Mouse (Mus musculus) midbrain, embryonic 14.5 days (tissue): Measurements from ENCODE around the gene Naa80. TPM values are rescaled to one million over a fixed set of nuclear protein-coding genes. Genes with fewer than 3 reads are reported as not detected.

ENCODE experiments used
- ATAC-seq: fragments of 200-750 bp; cut with Nextera tagmentation; 2 replicates; pipeline ENCODE4 v1.8.0; 2017; ENCODE audit warnings: moderate number of reproducible peaks, moderate library complexity; ENCODE audit not compliant: low FRiP score, low TSS enrichment
- DNase-seq: peaks from one replicate; pipeline ENCODE4 v3.0.0-alpha.2; 2015
- H3K27ac ChIP-seq: fragments of 300-500 bp; sonication (generic); replicated peaks from 2 replicates; pipeline ENCODE4 v1.5.1; 2014; ENCODE audit warnings: mild to moderate bottlenecking, low read depth, low read length, moderate library complexity
- H3K27me3 ChIP-seq: fragments of 300-500 bp; sonication (generic); 2 replicates; pipeline ENCODE4 v1.6.1; 2014; ENCODE audit warnings: low read length, control low read depth, mixed read lengths; ENCODE audit not compliant: control insufficient read depth, insufficient read depth
- H3K36me3 ChIP-seq: fragments of 300-500 bp; sonication (generic); 2 replicates; pipeline ENCODE4 v1.6.1; 2014; ENCODE audit warnings: low read length, control low read depth; ENCODE audit not compliant: control insufficient read depth, insufficient read depth
- H3K4me1 ChIP-seq: fragments of 300-500 bp; sonication (generic); 2 replicates; pipeline ENCODE4 v1.6.1; 2014; ENCODE audit warnings: mild to moderate bottlenecking, antibody characterized with exemption, low read length, control low read depth; ENCODE audit not compliant: control insufficient read depth, insufficient read depth
- H3K4me2 ChIP-seq: fragments of 300-500 bp; sonication (generic); 2 replicates; pipeline ENCODE4 v1.6.1; 2014; ENCODE audit warnings: mild to moderate bottlenecking, low read length, moderate library complexity
- H3K4me3 ChIP-seq: fragments of 300-500 bp; sonication (generic); replicated peaks from 2 replicates; pipeline ENCODE4 v1.5.1; 2014; ENCODE audit warnings: low read depth, low read length
- H3K9ac ChIP-seq: fragments of 300-500 bp; sonication (generic); replicated peaks from 2 replicates; pipeline ENCODE4 v1.6.1; 2014; ENCODE audit warnings: mild to moderate bottlenecking, low read length, moderate library complexity
- H3K9me3 ChIP-seq: fragments of 300-500 bp; sonication (generic); 2 replicates; pipeline ENCODE4 v1.6.1; 2016; ENCODE audit warnings: low read length, control low read depth, mixed read lengths; ENCODE audit not compliant: control insufficient read depth
- WGBS: fragments of 180-500 bp; shearing (Covaris S2); extraction: QIAGEN DNeasy Blood & Tissue Kit; methylation state at CpG from one replicate; pipeline ENCODE4 v1.1.7; 2014; 5-methylcytosine and 5-hydroxymethylcytosine counted together
- polyA plus RNA-seq: library from polyadenylated mRNA; unstranded; fragments of >200 nt; fragmentation: Nextera tagmentation; extraction: Ambion mirVana; gene quantifications from 2 replicates; pipeline ENCODE4 v1.2.1, GENCODE M21; 2014

The Naa80 gene
- polyA plus RNA-seq, 1 experiment from 2014 or later: 14.1 TPM

DNA sequence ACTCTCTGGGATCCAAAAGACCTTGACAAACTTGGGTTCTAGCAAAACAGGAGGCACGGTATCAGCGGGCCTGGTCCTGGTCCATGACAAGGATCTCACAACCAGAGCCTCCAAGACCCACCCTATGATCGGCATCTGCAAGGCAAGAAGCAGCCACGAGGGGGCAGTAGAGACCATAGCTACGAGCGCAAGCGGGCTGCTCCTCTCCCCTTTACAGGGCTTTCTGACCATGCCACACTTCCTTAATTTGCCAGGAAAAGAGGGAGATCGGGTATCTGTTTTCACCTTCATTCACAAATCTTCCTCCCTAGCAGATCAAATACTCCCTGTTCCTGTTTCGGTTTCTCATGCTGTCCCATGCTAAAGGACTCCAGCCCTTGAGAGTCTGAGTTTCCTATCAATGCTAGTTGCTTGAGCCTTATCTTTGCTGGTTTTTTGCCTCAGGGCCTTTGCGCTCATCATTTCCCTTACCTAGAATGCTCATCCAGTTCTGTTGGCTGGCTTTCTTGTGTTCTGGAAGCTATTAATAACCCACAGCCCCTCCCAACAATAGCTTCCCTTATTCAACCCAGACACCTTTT lies 23.5 kb downstream of the Naa80 start:
- Histone ChIP-seq H3K36me3 (no peaks in the 10 kb centered on the region), H3K4me2 (no peak overlapping the region), H3K4me1 (0 out of 2 replicates have a peak, but pooled peaks cover 12% of the 10 kb centered on the region), H3K4me3 (no peak overlapping the region), H3K9me3 (no peaks in the 10 kb centered on the region), H3K27me3 (no peaks in the 10 kb centered on the region), H3K9ac (no peak overlapping the region), H3K27ac (peak overlapping the region; percentile 9; the same call in 1 of the 2 replicates)
- 15% methylated on average over 10 of the region's 10 CpGs for WGBS
- DNase-seq: peak; percentile 96
- ATAC-seq: peak; percentile 73; the same call in 1 of the 2 replicates

DNA sequence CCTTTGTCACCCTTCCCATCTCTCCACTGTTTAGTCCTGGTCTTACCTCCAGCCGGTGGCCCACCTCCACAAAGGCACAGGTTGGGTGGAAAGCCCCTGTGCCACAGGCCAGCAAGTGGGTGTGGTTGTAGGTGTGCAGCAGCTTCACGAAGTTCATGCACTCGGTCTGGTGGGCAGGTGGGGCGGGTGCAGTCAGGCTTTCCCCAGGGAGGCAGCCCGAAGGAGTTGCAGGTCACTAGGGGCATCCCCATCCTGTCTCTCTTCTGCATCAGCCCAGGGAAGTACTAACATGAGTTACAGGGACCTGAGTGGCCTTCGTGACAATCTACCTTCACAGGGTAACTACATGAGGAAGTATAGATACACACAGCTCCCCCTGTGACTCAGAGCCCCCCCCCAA lies 24.6 kb downstream of the Naa80 start:
- no peaks in the 10 kb centered on the region for H3K36me3 ChIP-seq
- H3K27me3 ChIP-seq: no peaks in the 10 kb centered on the region
- H3K9ac ChIP-seq: no peak overlapping the region
- H3K27ac ChIP-seq: no peak overlapping the region
- no peak overlapping the region for H3K4me2 ChIP-seq
- H3K9me3 ChIP-seq: no peaks in the 10 kb centered on the region
- 0 out of 2 replicates have a peak, but pooled peaks cover 12% of the 10 kb centered on the region for H3K4me1 ChIP-seq
- DNase-seq: no peak
- no peak for ATAC-seq
- 83% methylated on average over 6 of the region's 6 CpGs for WGBS
- H3K4me3 ChIP-seq: no peak overlapping the region

DNA sequence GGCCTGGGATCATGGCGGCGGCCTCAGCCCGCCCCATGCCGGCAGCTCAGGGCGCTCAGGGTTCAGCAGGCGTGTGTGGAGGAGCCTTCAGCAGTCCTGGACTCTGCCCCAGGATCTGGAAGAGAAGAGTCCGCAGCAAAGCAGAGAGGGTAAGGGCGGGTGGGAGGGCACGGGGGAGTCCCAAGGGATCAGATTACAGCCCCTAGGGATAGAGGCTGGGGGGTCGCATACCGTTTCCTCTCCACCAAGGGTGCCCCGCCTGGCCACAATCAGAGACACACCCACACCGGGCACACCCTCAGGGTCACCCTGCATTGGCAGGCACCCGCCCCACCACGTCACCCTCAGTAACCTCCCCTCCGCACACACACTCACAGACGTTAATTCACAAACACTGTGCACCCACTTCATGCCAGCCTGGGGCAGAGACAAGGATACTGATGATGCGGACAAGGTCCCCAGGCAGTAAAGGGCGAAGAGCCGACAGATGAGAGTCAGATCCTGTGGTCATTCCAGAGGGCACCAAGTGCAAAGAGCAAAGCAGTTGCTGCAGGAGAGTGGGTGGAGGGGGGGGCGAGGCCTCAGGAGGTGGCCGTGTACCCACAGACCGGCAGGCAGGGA lies 26.5 kb downstream of the Naa80 start:
- Histone ChIP-seq H3K36me3 (no peaks in the 10 kb centered on the region), H3K4me3 (no peak overlapping the region), H3K9me3 (no peaks in the 10 kb centered on the region), H3K4me2 (0 out of 2 replicates have a peak overlapping the region, but pooled peaks have one; percentile 5), H3K27me3 (no peaks in the 10 kb centered on the region), H3K4me1 (0 out of 2 replicates have a peak, but pooled peaks cover 17% of the 10 kb centered on the region), H3K27ac (no peak overlapping the region), H3K9ac (no peak overlapping the region)
- 39% methylated on average over 23 of the region's 23 CpGs for WGBS
- no peak for ATAC-seq
- DNase-seq: no peak

DNA sequence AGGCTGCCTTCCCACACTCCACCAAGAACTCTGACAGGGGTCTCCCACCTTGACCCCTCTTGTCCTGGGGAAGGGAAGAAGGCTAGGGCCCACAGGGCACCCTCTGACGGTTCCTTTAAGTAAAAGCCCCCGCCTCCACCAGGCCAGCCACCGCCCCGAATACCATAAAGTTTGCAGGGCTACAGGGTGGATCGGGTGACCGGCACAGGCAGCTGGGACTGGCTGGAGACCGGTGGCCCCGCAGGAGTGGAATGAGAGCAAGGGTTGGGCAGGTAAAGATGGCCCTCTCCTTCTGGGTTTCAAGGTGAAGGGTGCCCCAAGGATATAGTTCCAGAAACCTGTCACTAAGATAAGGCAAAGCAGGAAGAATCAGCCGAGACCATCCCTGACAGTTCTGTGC lies 27.9 kb downstream of the Naa80 start:
- Histone ChIP-seq H3K4me3 (no peak overlapping the region), H3K4me1 (peaks cover 21% of the 10 kb centered on the region), H3K27ac (no peak overlapping the region), H3K9ac (no peak overlapping the region), H3K4me2 (no peak overlapping the region), H3K36me3 (no peaks in the 10 kb centered on the region), H3K27me3 (no peaks in the 10 kb centered on the region), H3K9me3 (no peaks in the 10 kb centered on the region)
- WGBS: 20% methylated on average over 9 of the region's 9 CpGs
- ATAC-seq (no peak), DNase-seq (no peak)

DNA sequence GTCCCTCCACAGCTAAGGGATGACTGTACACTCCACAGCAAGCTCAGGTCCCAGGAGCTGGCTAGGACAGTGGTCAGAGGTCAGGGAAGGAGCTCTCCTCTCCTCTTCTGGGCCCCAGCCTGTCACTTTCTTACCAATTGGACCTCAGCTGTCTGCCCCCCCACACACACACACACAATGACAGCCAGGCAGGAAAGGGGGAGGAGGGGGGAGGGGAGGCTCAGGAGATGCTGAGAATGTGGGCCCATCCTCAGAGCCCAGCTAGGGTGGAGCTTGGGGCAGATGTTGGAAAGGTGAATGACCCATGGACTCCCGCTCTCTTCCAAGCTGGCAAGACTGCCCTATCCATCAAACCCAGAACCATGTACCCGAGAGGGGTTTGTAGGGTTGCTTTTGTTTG lies 28.3 kb downstream of the Naa80 start:
- Histone ChIP-seq H3K9ac (no peak overlapping the region), H3K4me1 (peaks cover 26% of the 10 kb centered on the region), H3K27ac (no peak overlapping the region), H3K4me3 (no peak overlapping the region), H3K36me3 (no peaks in the 10 kb centered on the region), H3K27me3 (no peaks in the 10 kb centered on the region), H3K9me3 (no peaks in the 10 kb centered on the region), H3K4me2 (no peak overlapping the region)
- ATAC-seq (no peak), DNase-seq (no peak)
- WGBS: 72% methylated on average over 2 of the region's 2 CpGs

DNA sequence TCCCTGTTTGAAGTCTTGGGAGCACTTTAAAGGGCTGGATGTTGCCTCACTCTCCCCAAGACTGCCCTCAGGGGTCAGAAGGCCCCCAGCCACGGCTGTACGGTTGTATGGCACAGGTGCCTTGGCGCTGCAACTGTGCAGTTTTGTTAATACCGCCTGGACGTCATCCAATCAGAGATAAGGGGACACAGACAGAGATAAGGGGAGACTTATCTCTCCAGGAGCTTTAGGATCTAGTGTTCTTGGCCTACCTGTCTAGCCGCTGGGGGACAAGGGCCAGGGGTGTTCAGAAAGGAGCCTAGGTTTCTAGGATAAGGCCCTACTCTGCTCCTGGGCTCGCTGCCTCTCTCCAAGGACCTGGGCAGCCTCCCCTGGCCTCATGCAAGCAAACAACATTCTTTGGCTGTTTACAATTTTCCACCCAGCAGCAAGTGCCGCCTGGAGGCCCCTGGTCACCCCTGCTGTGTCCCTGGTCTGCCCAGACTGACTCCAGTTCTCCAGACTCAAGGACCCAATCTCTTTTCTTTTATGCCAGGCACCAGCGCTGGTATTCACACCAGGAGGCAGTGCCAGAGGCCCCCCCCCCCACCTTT lies 29.1 kb downstream of the Naa80 start:
- Histone ChIP-seq H3K4me1 (peaks cover 25% of the 10 kb centered on the region), H3K36me3 (no peaks in the 10 kb centered on the region), H3K27ac (no peak overlapping the region), H3K9me3 (no peaks in the 10 kb centered on the region), H3K9ac (no peak overlapping the region), H3K4me2 (no peak overlapping the region), H3K27me3 (no peaks in the 10 kb centered on the region), H3K4me3 (no peak overlapping the region)
- DNase-seq: no peak
- WGBS: 63% methylated on average over 9 of the region's 9 CpGs
- no peak for ATAC-seq

DNA sequence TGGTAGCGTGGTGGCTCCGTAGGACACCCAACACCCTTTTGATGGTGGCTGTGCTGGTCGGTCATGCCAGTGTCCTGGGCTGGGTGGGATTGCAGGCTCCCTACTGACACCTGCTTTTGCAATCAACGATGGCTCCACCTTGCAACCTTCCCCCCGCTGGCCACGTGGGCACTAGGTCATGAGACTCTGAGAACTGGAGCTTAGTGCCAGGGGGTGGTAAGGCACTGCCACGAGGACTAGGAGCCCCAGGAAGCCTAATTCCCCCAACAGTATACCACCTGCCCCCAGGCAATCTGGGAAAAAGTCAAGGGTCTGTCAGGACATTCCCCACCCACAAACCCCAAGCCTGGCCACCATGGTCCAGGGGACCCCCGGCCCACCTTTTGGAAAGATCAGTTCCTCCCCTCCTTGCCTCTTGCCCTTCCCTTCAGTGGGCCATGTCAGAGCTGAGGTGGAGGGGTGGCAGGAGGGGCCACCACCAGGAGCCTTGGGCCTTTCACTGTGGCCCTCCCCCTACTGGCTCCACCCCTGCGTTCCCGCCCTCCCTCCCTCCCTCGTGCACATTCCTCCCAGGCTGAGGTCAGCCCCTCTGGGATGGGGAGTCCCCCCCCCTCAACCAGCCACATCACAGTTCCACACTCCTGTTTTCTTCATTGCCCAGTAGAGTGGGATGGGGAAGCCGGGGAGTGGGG lies 30.2 kb downstream of the Naa80 start, which contains the start of gene Sema3b:
Sema3b (minus strand) TSS at position 489 of the 692 bp plus-strand sequence.
- peaks cover 29% of the 10 kb centered on the region for H3K4me1 ChIP-seq
- DNase-seq (no peak), ATAC-seq (no peak)
- no peak within 1 kb of the TSS for H3K27ac ChIP-seq
- no peaks in the 10 kb centered on the region for H3K27me3 ChIP-seq
- H3K9ac ChIP-seq: no peak within 1 kb of the TSS
- no peak within 1 kb of the TSS for H3K4me2 ChIP-seq
- no peaks in the 10 kb centered on the region for H3K9me3 ChIP-seq
- no peak within 1 kb of the TSS for H3K4me3 ChIP-seq
- H3K36me3 ChIP-seq: peaks cover 2% of the 10 kb centered on the region
- 43% methylated on average over 12 of the region's 12 CpGs for WGBS

DNA sequence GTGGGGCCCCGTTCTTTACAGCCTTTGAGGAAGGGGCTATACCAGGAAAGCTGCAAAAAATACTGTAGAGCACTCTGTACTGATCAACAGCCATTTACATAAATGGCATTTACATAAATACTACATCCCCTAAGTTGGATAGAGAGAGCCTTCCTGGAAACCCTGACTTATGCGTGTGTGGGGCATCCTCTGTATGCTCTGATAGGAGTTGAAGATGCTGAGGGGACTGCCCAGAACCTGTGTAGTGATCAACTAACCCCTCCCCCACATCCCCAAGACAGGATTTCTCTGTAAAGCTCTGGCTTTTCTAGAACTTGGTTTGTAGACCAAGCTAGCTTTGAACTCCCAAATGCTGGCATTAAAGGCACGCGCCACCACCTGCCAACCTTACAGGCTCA lies 30.7 kb downstream of the Naa80 start:
- no peak for DNase-seq
- Histone ChIP-seq H3K27me3 (no peaks in the 10 kb centered on the region), H3K36me3 (peaks cover 7% of the 10 kb centered on the region), H3K4me2 (no peak overlapping the region), H3K4me3 (no peak overlapping the region), H3K9ac (no peak overlapping the region), H3K27ac (no peak overlapping the region), H3K9me3 (no peaks in the 10 kb centered on the region), H3K4me1 (peaks cover 29% of the 10 kb centered on the region)
- no peak for ATAC-seq
- 64% methylated on average over 4 of the region's 4 CpGs for WGBS
